Mouse (Mus musculus): ENCODE measurements around the gene Arl1. TPM values are rescaled to one million over a fixed set of nuclear protein-coding genes. Genes with fewer than 3 reads are reported as not detected.

The Arl1 gene
- polyA plus RNA-seq, 1 experiment = 69.5 TPM

DNA sequence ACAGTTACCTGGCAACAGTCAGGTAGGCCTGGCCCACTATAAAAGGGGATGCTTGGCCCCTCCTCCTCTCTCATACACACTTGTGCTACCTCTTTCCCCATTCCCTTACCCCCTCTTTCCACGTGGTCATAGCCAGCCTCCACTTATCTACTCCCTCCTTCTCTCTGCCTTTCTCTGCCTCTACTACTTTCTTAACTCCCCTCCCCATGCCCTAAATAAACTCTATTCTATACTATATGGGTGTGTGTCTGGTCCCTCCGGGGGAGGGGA, 13.0 kb upstream of the Arl1 start:
- H3K27me3 ChIP-seq (ENCODE audit: control insufficient read depth, insufficient read depth, insufficient read length) = no peaks in the 10 kb centered on the region
- no peaks in the 10 kb centered on the region for H3K36me3 ChIP-seq (ENCODE audit: control insufficient read depth, insufficient read depth)
- no peak overlapping the region for H3K4me3 ChIP-seq
- TF ChIP-seq CEBPB (IDR thresholded peaks at IDR 0.05; ENCODE audit: insufficient read depth, poor library complexity, severe bottlenecking) = no peak
- no peak for TF ChIP-seq POLR2A (IDR thresholded peaks at IDR 0.05; ENCODE audit: insufficient read length, low read depth)
- no peak for TF ChIP-seq MYOG (IDR thresholded peaks at IDR 0.05; ENCODE audit: control insufficient read depth in 1 of 3, insufficient read depth in 1 of 3, insufficient read length in 2 of 3, low read depth in 2 of 3)
- no peaks in the 10 kb centered on the region for H3K79me2 ChIP-seq (ENCODE audit: control insufficient read depth, insufficient read depth)
- no peak overlapping the region for H3ac ChIP-seq (ENCODE audit: control insufficient read depth, insufficient read length)
- no peak overlapping the region for H3K4me2 ChIP-seq (ENCODE audit: low read depth)

DNA sequence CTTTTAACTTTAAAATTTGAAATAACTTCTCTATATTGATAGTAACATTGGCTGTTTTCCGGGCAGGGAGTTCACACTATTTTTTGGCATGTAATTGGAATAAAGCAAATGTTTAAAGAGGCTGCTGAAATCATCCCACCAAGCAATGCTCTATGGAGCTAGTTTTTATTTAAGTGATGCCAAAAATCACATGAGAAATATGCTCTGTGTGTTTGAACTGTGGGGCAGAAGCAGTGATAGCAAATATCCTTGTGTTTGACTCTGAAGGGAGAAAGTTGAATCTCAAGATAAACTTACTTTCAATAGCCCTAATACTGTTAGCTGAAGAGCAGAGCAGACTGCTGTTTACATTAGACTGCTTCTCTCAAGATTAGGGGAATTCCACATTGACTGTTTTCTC, 11.0 kb upstream of the Arl1 start:
- TF ChIP-seq SRF (IDR thresholded peaks at IDR 0.05; ENCODE audit: control insufficient read depth, insufficient read length, low read depth) = no peak
- TF ChIP-seq USF1 (IDR thresholded peaks at IDR 0.05; ENCODE audit: low read depth) = no peak
- no peak for TF ChIP-seq CEBPB (IDR thresholded peaks at IDR 0.05; ENCODE audit: insufficient read depth, poor library complexity, severe bottlenecking)
- no peak for TF ChIP-seq POLR2AphosphoS2 (IDR thresholded peaks at IDR 0.05; ENCODE audit: insufficient read length, low read depth)
- TF ChIP-seq MYOD1 (IDR thresholded peaks at IDR 0.05; ENCODE audit: control insufficient read depth in 1 of 3, insufficient read length in 2 of 3, low read depth in 2 of 3) = no peak
- no peak for TF ChIP-seq MAX (IDR thresholded peaks at IDR 0.05; ENCODE audit: low read depth)
- no peak for TF ChIP-seq TCF12 (IDR thresholded peaks at IDR 0.05; ENCODE audit: insufficient read depth, poor library complexity, severe bottlenecking)
- no peak for TF ChIP-seq REST (IDR thresholded peaks at IDR 0.05; ENCODE audit: insufficient read depth, insufficient read length)
- TF ChIP-seq E2F4 (IDR thresholded peaks at IDR 0.05; ENCODE audit: insufficient read depth) = no peak
- no peak for TF ChIP-seq MYOG (IDR thresholded peaks at IDR 0.05; ENCODE audit: control insufficient read depth in 1 of 3, insufficient read depth in 1 of 3, insufficient read length in 2 of 3, low read depth in 2 of 3)
- no peak for TF ChIP-seq POLR2A (IDR thresholded peaks at IDR 0.05; ENCODE audit: insufficient read length, low read depth)
- TF ChIP-seq TCF3 (IDR thresholded peaks at IDR 0.05; ENCODE audit: insufficient read length, low read depth) = no peak
- Histone ChIP-seq H3K36me3 (ENCODE audit: control insufficient read depth, insufficient read depth) (no peaks in the 10 kb centered on the region), H3ac (ENCODE audit: control insufficient read depth, insufficient read length) (no peak overlapping the region), H3K4me2 (ENCODE audit: low read depth) (no peak overlapping the region), H3K79me2 (ENCODE audit: control insufficient read depth, insufficient read depth) (no peaks in the 10 kb centered on the region), H3K27me3 (ENCODE audit: control insufficient read depth, insufficient read depth, insufficient read length) (no peaks in the 10 kb centered on the region), H3K4me3 (no peak overlapping the region)

DNA sequence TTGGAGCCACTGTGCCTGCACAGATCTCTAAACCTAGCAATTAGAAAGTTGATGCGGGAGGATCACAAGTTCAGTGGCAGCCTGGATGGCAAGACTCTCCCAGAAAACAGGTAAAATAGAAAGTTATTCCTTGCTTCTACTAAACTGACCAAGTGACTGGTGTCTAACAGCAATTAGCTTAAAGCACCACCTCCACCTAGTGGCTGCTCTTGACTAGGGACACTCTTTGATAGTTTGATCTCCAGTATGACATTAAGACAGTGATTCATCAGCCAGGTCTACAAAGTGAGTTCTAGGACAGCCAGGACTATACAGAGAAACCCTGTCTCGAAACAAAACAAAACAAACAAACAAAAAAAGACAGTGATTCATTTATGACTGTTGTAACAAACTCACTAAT, 5.3 kb upstream of the Arl1 start:
- no peaks in the 10 kb centered on the region for H3K36me3 ChIP-seq (ENCODE audit: control insufficient read depth, insufficient read depth)
- no peak for TF ChIP-seq TCF12 (IDR thresholded peaks at IDR 0.05; ENCODE audit: insufficient read depth, poor library complexity, severe bottlenecking)
- TF ChIP-seq USF1 (IDR thresholded peaks at IDR 0.05; ENCODE audit: low read depth) = no peak
- no peak for TF ChIP-seq E2F4 (IDR thresholded peaks at IDR 0.05; ENCODE audit: insufficient read depth)
- H3K4me3 ChIP-seq = no peak overlapping the region
- no peak overlapping the region for H3K4me2 ChIP-seq (ENCODE audit: low read depth)
- H3ac ChIP-seq (ENCODE audit: control insufficient read depth, insufficient read length) = no peak overlapping the region
- no peaks in the 10 kb centered on the region for H3K27me3 ChIP-seq (ENCODE audit: control insufficient read depth, insufficient read depth, insufficient read length)
- H3K79me2 ChIP-seq (ENCODE audit: control insufficient read depth, insufficient read depth) = no peaks in the 10 kb centered on the region

DNA sequence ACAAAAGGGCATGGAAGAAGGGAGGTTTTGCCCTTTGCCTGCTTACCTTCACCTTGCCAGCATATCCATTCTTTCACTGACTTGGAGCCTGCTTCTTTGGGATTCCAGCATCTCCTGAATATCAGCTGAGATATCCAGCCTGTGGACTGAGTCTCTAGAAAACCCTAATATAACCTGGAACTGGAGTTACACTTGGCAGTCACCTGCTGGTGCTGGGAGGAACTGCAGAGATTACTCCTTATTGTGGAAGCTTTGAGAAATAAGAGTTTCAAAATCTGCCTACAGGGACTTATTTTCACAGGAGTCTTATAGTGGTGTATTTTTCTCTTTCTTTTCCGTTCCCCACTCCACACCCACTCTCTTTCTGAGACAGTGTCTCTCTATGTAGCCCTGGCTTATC, 3.5 kb upstream of the Arl1 start:
- no peak overlapping the region for H3ac ChIP-seq (ENCODE audit: control insufficient read depth, insufficient read length)
- no peak overlapping the region for H3K4me2 ChIP-seq (ENCODE audit: low read depth)
- TF ChIP-seq TCF3 (IDR thresholded peaks at IDR 0.05; ENCODE audit: insufficient read length, low read depth) (no peak), USF1 (IDR thresholded peaks at IDR 0.05; ENCODE audit: low read depth) (no peak), REST (IDR thresholded peaks at IDR 0.05; ENCODE audit: insufficient read depth, insufficient read length) (no peak), POLR2AphosphoS2 (IDR thresholded peaks at IDR 0.05; ENCODE audit: insufficient read length, low read depth) (no peak), MAX (IDR thresholded peaks at IDR 0.05; ENCODE audit: low read depth) (no peak), CEBPB (IDR thresholded peaks at IDR 0.05; ENCODE audit: insufficient read depth, poor library complexity, severe bottlenecking) (no peak), SRF (IDR thresholded peaks at IDR 0.05; ENCODE audit: control insufficient read depth, insufficient read length, low read depth) (no peak), E2F4 (IDR thresholded peaks at IDR 0.05; ENCODE audit: insufficient read depth) (no peak), TCF12 (IDR thresholded peaks at IDR 0.05; ENCODE audit: insufficient read depth, poor library complexity, severe bottlenecking) (no peak), MYOD1 (IDR thresholded peaks at IDR 0.05; ENCODE audit: control insufficient read depth in 1 of 3, insufficient read length in 2 of 3, low read depth in 2 of 3) (no peak), POLR2A (IDR thresholded peaks at IDR 0.05; ENCODE audit: insufficient read length, low read depth) (no peak), MYOG (IDR thresholded peaks at IDR 0.05; ENCODE audit: control insufficient read depth in 1 of 3, insufficient read depth in 1 of 3, insufficient read length in 2 of 3, low read depth in 2 of 3) (no peak)
- H3K27me3 ChIP-seq (ENCODE audit: control insufficient read depth, insufficient read depth, insufficient read length) = no peaks in the 10 kb centered on the region
- peaks cover 8% of the 10 kb centered on the region for H3K79me2 ChIP-seq (ENCODE audit: control insufficient read depth, insufficient read depth)
- no peak overlapping the region for H3K4me3 ChIP-seq
- H3K36me3 ChIP-seq (ENCODE audit: control insufficient read depth, insufficient read depth) = no peaks in the 10 kb centered on the region

DNA sequence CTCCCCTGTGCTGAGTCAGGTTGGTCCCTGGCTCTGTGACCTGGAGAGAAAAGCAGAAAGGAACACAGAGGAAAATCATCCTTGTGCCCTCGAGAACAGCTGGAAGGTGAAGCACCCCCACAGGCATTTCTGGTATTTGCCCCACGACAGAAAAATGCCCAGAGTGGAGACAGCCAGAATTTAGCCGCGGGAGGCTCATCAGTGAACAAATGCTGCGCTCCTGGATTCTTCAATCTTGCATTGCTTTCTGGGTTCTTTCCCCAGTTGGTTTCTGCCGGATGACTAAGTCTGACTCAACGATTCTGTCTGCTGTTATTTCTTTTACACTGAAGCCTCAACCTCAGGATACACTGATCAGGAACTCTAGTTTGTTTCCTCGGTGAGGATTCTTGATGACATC, 2.5 kb upstream of the Arl1 start:
- no peak overlapping the region for H3ac ChIP-seq (ENCODE audit: control insufficient read depth, insufficient read length)
- TF ChIP-seq MAX (IDR thresholded peaks at IDR 0.05; ENCODE audit: low read depth) (no peak), MYOD1 (IDR thresholded peaks at IDR 0.05; ENCODE audit: control insufficient read depth in 1 of 3, insufficient read length in 2 of 3, low read depth in 2 of 3) (no peak), MYOG (IDR thresholded peaks at IDR 0.05; ENCODE audit: control insufficient read depth in 1 of 3, insufficient read depth in 1 of 3, insufficient read length in 2 of 3, low read depth in 2 of 3) (no peak), USF1 (IDR thresholded peaks at IDR 0.05; ENCODE audit: low read depth) (no peak), POLR2AphosphoS2 (IDR thresholded peaks at IDR 0.05; ENCODE audit: insufficient read length, low read depth) (no peak), TCF3 (IDR thresholded peaks at IDR 0.05; ENCODE audit: insufficient read length, low read depth) (no peak), SRF (IDR thresholded peaks at IDR 0.05; ENCODE audit: control insufficient read depth, insufficient read length, low read depth) (no peak), CEBPB (IDR thresholded peaks at IDR 0.05; ENCODE audit: insufficient read depth, poor library complexity, severe bottlenecking) (no peak), POLR2A (IDR thresholded peaks at IDR 0.05; ENCODE audit: insufficient read length, low read depth) (no peak), REST (IDR thresholded peaks at IDR 0.05; ENCODE audit: insufficient read depth, insufficient read length) (no peak), TCF12 (IDR thresholded peaks at IDR 0.05; ENCODE audit: insufficient read depth, poor library complexity, severe bottlenecking) (no peak), E2F4 (IDR thresholded peaks at IDR 0.05; ENCODE audit: insufficient read depth) (no peak)
- peak overlapping the region; percentile 40 for H3K4me2 ChIP-seq (ENCODE audit: low read depth)
- peaks cover 18% of the 10 kb centered on the region for H3K79me2 ChIP-seq (ENCODE audit: control insufficient read depth, insufficient read depth)
- H3K4me3 ChIP-seq = no peak overlapping the region
- H3K27me3 ChIP-seq (ENCODE audit: control insufficient read depth, insufficient read depth, insufficient read length) = no peaks in the 10 kb centered on the region
- no peaks in the 10 kb centered on the region for H3K36me3 ChIP-seq (ENCODE audit: control insufficient read depth, insufficient read depth)

All from myocyte (in vitro differentiated cells).